Mouse (Mus musculus): ENCODE measurements around the gene Zscan21. TPM values are rescaled to one million over a fixed set of nuclear protein-coding genes. Genes with fewer than 3 reads are reported as not detected.

Gene Zscan21
- total RNA-seq, 2 experiments from 2014 or later, result 10.3 to 10.6 TPM

Small RNA genes within 50 kb of the gene (microRNA-seq; reads per million reads assigned to microRNA genes)
- 471 to 760 reads per million in 2 experiments for gene Mir106b
- 483 to 580 reads per million in 2 experiments for gene Mir25
- gene Mir93, result 1,423 to 1,877 reads per million in 2 experiments

Other genes with a start within 250 kb of the Zscan21 start
- gene Pilrb2, start 245.1 kb upstream of the Zscan21 start, total RNA-seq (2021), result under 1 TPM in 1 of 2 experiments, not detected in 1; 0.53 TPM
- gene Cyp3a13, start 195.3 kb upstream of the Zscan21 start, total RNA-seq (2021), result not detected
- 1 to 10 TPM; 3.0 to 6.7 TPM for gene Gjc3, start 153.8 kb upstream of the Zscan21 start, total RNA-seq (2021)
- gene Azgp1, start 135.4 kb upstream of the Zscan21 start, total RNA-seq (2021), result not detected
- gene Smok3a, start 95.6 kb upstream of the Zscan21 start, total RNA-seq (2021), result not detected
- not detected for gene Smok3b, start 95.5 kb upstream of the Zscan21 start, total RNA-seq (2021)
- gene Smok3c, start 63.7 kb upstream of the Zscan21 start, total RNA-seq (2021), result not detected
- gene Zkscan1, start 31.8 kb upstream of the Zscan21 start, total RNA-seq (2021), result 10 to 100 TPM; 10.8 to 11.2 TPM
- 1 to 10 TPM; 5.3 to 6.0 TPM for gene Zfp113, start 38.8 kb downstream of the Zscan21 start, total RNA-seq (2021)
- 100 to 1,000 TPM; 107 to 110 TPM for gene Cops6, start 44.2 kb downstream of the Zscan21 start, total RNA-seq (2021)
- gene Ap4m1, start 55.1 kb downstream of the Zscan21 start, total RNA-seq (2021), result 10 to 100 TPM in 1 of 2 experiments, 1 to 10 TPM in 1; 7.6 to 10.1 TPM
- gene Mcm7, start 55.5 kb downstream of the Zscan21 start, total RNA-seq (2021), result 10 to 100 TPM; 10.7 to 11.8 TPM
- 10 to 100 TPM; 20.8 to 24.8 TPM for gene Taf6, start 70.5 kb downstream of the Zscan21 start, total RNA-seq (2021)
- gene Cnpy4, start 70.6 kb downstream of the Zscan21 start, total RNA-seq (2021), result 1 to 10 TPM; 6.4 to 7.2 TPM
- 1 to 10 TPM; 2.6 to 2.9 TPM for gene Mblac1, start 77.4 kb downstream of the Zscan21 start, total RNA-seq (2021)
- under 1 TPM; 0.58 to 0.98 TPM for gene Nxpe5, start 109.0 kb downstream of the Zscan21 start, total RNA-seq (2021)
- 10 to 100 TPM; 52.6 to 60.5 TPM for gene Lamtor4, start 138.6 kb downstream of the Zscan21 start, total RNA-seq (2021)
- gene BC037034, start 147.1 kb downstream of the Zscan21 start, total RNA-seq (2021), result 1 to 10 TPM; 3.4 to 4.6 TPM
- gene Gal3st4, start 155.9 kb downstream of the Zscan21 start, total RNA-seq (2021), result under 1 TPM; 0.51 to 0.55 TPM
- gene Gm43720, start 163.1 kb downstream of the Zscan21 start, total RNA-seq (2021), result not detected
- gene Gpc2, start 163.1 kb downstream of the Zscan21 start, total RNA-seq (2021), result under 1 TPM; 0.44 to 0.47 TPM
- under 1 TPM in 1 of 2 experiments, not detected in 1; 0.49 TPM for gene Stag3, start 163.3 kb downstream of the Zscan21 start, total RNA-seq (2021)
- gene Pvrig, start 225.1 kb downstream of the Zscan21 start, total RNA-seq (2021), result not detected